Mouse (Mus musculus) brain, embryonic 14.5 days (tissue): Measurements from ENCODE around the gene Fgfr1op2.

Source experiments
- CTCF ChIP-seq: fragments of 200-500 bp; IDR thresholded peaks from 2 replicates; pipeline ENCODE4 v1.5.1; 2012; ENCODE audit warnings: inconsistent platforms, mild to moderate bottlenecking, moderate library complexity, borderline replicate concordance; ENCODE audit not compliant: insufficient read depth, insufficient read length; ENCODE audit errors: extremely low read depth
- POLR2A ChIP-seq: fragments of 200-500 bp; IDR thresholded peaks from 2 replicates; pipeline ENCODE4 v1.6.1; 2012; ENCODE audit warnings: mild to moderate bottlenecking, inconsistent platforms, borderline replicate concordance; ENCODE audit not compliant: poor library complexity, insufficient read depth, insufficient read length, severe bottlenecking; ENCODE audit errors: extremely low read depth

GRCm38 (mm10) chr6:146578586-146578985 lies 1.6 kb downstream of the Fgfr1op2 start:
- no peak for TF ChIP-seq POLR2A
- TF ChIP-seq CTCF, result no peak
